ENCODE assay signal across 1 mouse cellular context in the genomic region with DNA sequence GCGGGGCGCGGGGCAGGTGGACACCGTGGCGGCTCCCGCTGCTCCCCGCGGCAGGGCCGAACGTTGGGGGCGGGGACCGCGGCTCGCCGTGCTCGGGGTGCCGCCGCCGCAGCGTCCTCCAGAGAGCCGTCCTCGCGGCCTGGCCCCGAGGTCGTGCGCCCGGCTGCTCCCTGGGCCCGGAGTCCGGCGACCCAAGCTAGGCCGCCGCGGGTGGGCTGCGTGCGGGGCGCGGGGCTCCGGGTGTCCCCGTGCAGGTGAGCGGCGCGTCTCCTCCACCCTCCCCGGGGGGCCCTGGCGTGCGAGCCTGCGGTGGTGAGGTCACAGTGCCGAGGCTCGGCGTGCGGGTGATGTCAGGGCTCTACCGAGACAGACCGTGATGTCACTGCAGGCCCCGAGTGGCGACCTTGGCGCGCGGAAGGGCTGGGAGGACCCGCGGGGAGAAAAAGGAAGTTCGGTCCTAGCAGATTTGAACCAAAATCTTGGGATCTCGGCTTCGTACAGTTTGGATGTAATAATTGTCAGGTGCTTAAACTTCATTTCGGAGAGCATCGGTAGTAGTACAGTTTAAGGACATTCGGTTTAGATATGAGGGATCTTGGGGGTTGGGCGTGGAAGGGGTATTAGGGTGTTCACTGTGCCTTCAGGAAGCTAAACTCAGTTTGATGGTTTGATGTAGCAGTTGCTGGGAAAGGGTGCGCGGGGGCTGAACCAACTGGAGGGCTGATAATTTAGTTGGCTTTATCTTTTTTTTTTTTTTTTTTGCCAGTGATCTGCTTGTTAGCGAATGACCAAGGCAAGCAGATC.
A peak's percentile ranks its signal among the peaks of the same experiment; 100 is the strongest.
TF ChIP-seq lines count a peak whose summit lies in the region.

No protein-coding gene starts in this region.

TF ChIP-seq in CH12.LX, 34 proteins besides CTCF, POLR2A, EP300 and RAD21:
- TF ChIP-seq ELF1 (IDR thresholded peaks at IDR 0.05; ENCODE audit: low read depth, low read length) (no peak), TBP (conservative IDR thresholded peaks at IDR 0.05; ENCODE audit: low read depth, low read length) (no peak), CHD2 (IDR thresholded peaks at IDR 0.05; ENCODE audit: low read length) (peak; percentile 42; the same call in 1 of the 2 replicates), SIN3A (IDR thresholded peaks at IDR 0.05; ENCODE audit: low read length) (peak; percentile 33; the same call in 1 of the 2 replicates), BHLHE40 (IDR thresholded peaks at IDR 0.05; ENCODE audit: low read depth, low read length) (peak; percentile 53; the same call in 1 of the 2 replicates), UBTF (IDR thresholded peaks at IDR 0.05; ENCODE audit: low read depth, low read length) (peak; percentile 72; the same call in 1 of the 2 replicates), HCFC1 (IDR thresholded peaks at IDR 0.05; ENCODE audit: low read depth, low read length) (peak; percentile 22), GABPA (IDR thresholded peaks at IDR 0.05; ENCODE audit: insufficient replicate concordance, low read depth, low read length) (peak; percentile 87), MXI1 (IDR thresholded peaks at IDR 0.05; ENCODE audit: low read depth, low read length) (peak; percentile 69), IRF4 (IDR thresholded peaks at IDR 0.05; ENCODE audit: low read depth, low read length) (no peak), MAFK (IDR thresholded peaks at IDR 0.05; ENCODE audit: insufficient replicate concordance, low read length) (no peak), ETS1 (conservative IDR thresholded peaks at IDR 0.05; ENCODE audit: low read depth, low read length) (0 out of 2 replicates have a peak, but pooled peaks have one; percentile 24), E2F4 (IDR thresholded peaks at IDR 0.05; ENCODE audit: insufficient replicate concordance, low read depth, low read length) (no peak), ZNF384 (IDR thresholded peaks at IDR 0.05; ENCODE audit: low read depth, low read length) (peak; percentile 49), MAX (IDR thresholded peaks at IDR 0.05; ENCODE audit: low read length) (0 out of 2 replicates have a peak, but pooled peaks have one; percentile 15)
TF ChIP-seq in CH12.LX: peak in this region for 10.
